Mouse (Mus musculus) cerebellum, adult 2 months (tissue): ENCODE results near the gene Slc39a13.

Source experiments
- CTCF ChIP-seq: fragments of 200-500 bp; IDR thresholded peaks from 2 replicates; pipeline ENCODE4 v1.5.1; 2011; ENCODE audit warnings: low read depth, mild to moderate bottlenecking, control low read depth, low read length, moderate library complexity, borderline replicate concordance; ENCODE audit not compliant: insufficient read depth
- POLR2A ChIP-seq: fragments of 200-500 bp; IDR thresholded peaks from 2 replicates; pipeline ENCODE4 v1.6.1; 2011; ENCODE audit warnings: low read length, control low read depth, borderline replicate concordance; ENCODE audit not compliant: insufficient read depth

GRCm38 (mm10) chr2:91069306-91070000 lies 764 bp downstream of the Slc39a13 start:
- TF ChIP-seq POLR2A (no peak), CTCF (no peak)
